Mouse (Mus musculus): Measurements from ENCODE around the gene Xrra1. TPM values are rescaled to one million over a fixed set of nuclear protein-coding genes. Genes with fewer than 3 reads are reported as not detected.

The Xrra1 gene
- polyA plus RNA-seq, 1 experiment from 2014 or later: 0.07 TPM

- H3K27ac ChIP-seq (ENCODE audit: low read depth): no peak overlapping the region
- H3K4me2 ChIP-seq (ENCODE audit: low read depth, low read length): no peak overlapping the region
- H3K9ac ChIP-seq (replicated peaks): no peak overlapping the region
- DNase-seq: peak; percentile 24
- ATAC-seq: no peak
- no peaks in the 10 kb centered on the region for H3K9me3 ChIP-seq (ENCODE audit: low read length)
- 27% methylated on average over 10 of the region's 10 CpGs for WGBS (ENCODE audit: insufficient replicate concordance)
- no peaks in the 10 kb centered on the region for H3K4me1 ChIP-seq (ENCODE audit: insufficient read depth)
- no peaks in the 10 kb centered on the region for H3K36me3 ChIP-seq (replicated peaks; ENCODE audit: insufficient read depth, low read length)
- TF ChIP-seq CTCF (IDR thresholded peaks at IDR 0.05; ENCODE audit: low read depth) (peak; percentile 57), EP300 (IDR thresholded peaks at IDR 0.05; ENCODE audit: low read depth) (no peak)
- H3K27me3 ChIP-seq (ENCODE audit: insufficient read depth, low read length): no peaks in the 10 kb centered on the region
- H3K4me3 ChIP-seq (ENCODE audit: low read depth, low read length): no peak overlapping the region
Measured at GRCm38 (mm10) chr7:99889175-99889880, 30.4 kb downstream of the Xrra1 start.

- Histone ChIP-seq H3K4me3 (ENCODE audit: low read depth, low read length) (no peak overlapping the region), H3K9ac (replicated peaks) (no peak overlapping the region), H3K36me3 (replicated peaks; ENCODE audit: insufficient read depth, low read length) (no peaks in the 10 kb centered on the region), H3K27me3 (ENCODE audit: insufficient read depth, low read length) (no peaks in the 10 kb centered on the region), H3K4me2 (ENCODE audit: low read depth, low read length) (no peak overlapping the region), H3K4me1 (ENCODE audit: insufficient read depth) (no peaks in the 10 kb centered on the region), H3K9me3 (ENCODE audit: low read length) (no peaks in the 10 kb centered on the region), H3K27ac (ENCODE audit: low read depth) (no peak overlapping the region)
- no peak for TF ChIP-seq EP300 (IDR thresholded peaks at IDR 0.05; ENCODE audit: low read depth)
- TF ChIP-seq CTCF (IDR thresholded peaks at IDR 0.05; ENCODE audit: low read depth): no peak
- no peak for DNase-seq
- ATAC-seq: no peak
- 63% methylated on average over 3 of the region's 3 CpGs for WGBS (ENCODE audit: insufficient replicate concordance)
Measured at GRCm38 (mm10) chr7:99890168-99890755, 31.3 kb downstream of the Xrra1 start.

- no peak for ATAC-seq
- H3K4me1 ChIP-seq (ENCODE audit: insufficient read depth): no peaks in the 10 kb centered on the region
- H3K27me3 ChIP-seq (ENCODE audit: insufficient read depth, low read length): no peaks in the 10 kb centered on the region
- H3K4me2 ChIP-seq (ENCODE audit: low read depth, low read length): no peak overlapping the region
- DNase-seq: no peak
- 30% methylated on average over 3 of the region's 3 CpGs for WGBS (ENCODE audit: insufficient replicate concordance)
- no peaks in the 10 kb centered on the region for H3K36me3 ChIP-seq (replicated peaks; ENCODE audit: insufficient read depth, low read length)
- TF ChIP-seq CTCF (IDR thresholded peaks at IDR 0.05; ENCODE audit: low read depth) (no peak), EP300 (IDR thresholded peaks at IDR 0.05; ENCODE audit: low read depth) (no peak)
- H3K27ac ChIP-seq (ENCODE audit: low read depth): no peak overlapping the region
- H3K9ac ChIP-seq (replicated peaks): no peak overlapping the region
- no peak overlapping the region for H3K4me3 ChIP-seq (ENCODE audit: low read depth, low read length)
- H3K9me3 ChIP-seq (ENCODE audit: low read length): no peaks in the 10 kb centered on the region
Measured at GRCm38 (mm10) chr7:99891471-99891870, 32.6 kb downstream of the Xrra1 start.

- WGBS (ENCODE audit: insufficient replicate concordance): 76% methylated on average over 2 of the region's 2 CpGs
- H3K36me3 ChIP-seq (replicated peaks; ENCODE audit: insufficient read depth, low read length): no peaks in the 10 kb centered on the region
- ATAC-seq (no peak), DNase-seq (no peak)
- H3K4me3 ChIP-seq (ENCODE audit: low read depth, low read length): no peak overlapping the region
- no peak overlapping the region for H3K9ac ChIP-seq (replicated peaks)
- no peak overlapping the region for H3K27ac ChIP-seq (ENCODE audit: low read depth)
- H3K9me3 ChIP-seq (ENCODE audit: low read length): no peaks in the 10 kb centered on the region
- H3K4me1 ChIP-seq (ENCODE audit: insufficient read depth): no peaks in the 10 kb centered on the region
- TF ChIP-seq EP300 (IDR thresholded peaks at IDR 0.05; ENCODE audit: low read depth) (no peak), CTCF (IDR thresholded peaks at IDR 0.05; ENCODE audit: low read depth) (no peak)
- H3K27me3 ChIP-seq (ENCODE audit: insufficient read depth, low read length): no peaks in the 10 kb centered on the region
- no peak overlapping the region for H3K4me2 ChIP-seq (ENCODE audit: low read depth, low read length)
Measured at GRCm38 (mm10) chr7:99892351-99892750, 33.4 kb downstream of the Xrra1 start.

DNA sequence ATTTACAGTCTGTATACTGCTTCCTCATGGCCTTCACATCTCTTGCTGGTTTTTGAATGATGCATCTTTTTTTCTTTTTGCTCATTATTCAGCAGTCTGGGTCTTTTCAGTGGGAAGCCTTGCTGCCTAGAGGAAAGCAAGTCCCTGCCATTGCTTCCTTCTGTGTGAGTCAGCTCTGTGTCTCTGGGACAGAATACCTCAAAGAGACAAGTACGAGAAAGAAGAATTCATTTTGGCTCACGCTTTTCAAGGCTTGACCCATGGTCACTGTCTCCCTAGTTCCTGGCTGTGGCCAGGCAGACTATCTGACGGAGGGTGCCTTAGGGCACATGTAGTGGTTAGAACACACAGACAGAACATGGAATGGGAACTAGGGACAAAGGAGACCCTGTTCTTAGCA, 35.1 kb downstream of the Xrra1 start:
- H3K4me3 ChIP-seq (ENCODE audit: low read depth, low read length): no peak overlapping the region
- H3K27me3 ChIP-seq (ENCODE audit: insufficient read depth, low read length): no peaks in the 10 kb centered on the region
- H3K4me2 ChIP-seq (ENCODE audit: low read depth, low read length): no peak overlapping the region
- ATAC-seq (no peak), DNase-seq (no peak)
- no peaks in the 10 kb centered on the region for H3K36me3 ChIP-seq (replicated peaks; ENCODE audit: insufficient read depth, low read length)
- H3K27ac ChIP-seq (ENCODE audit: low read depth): no peak overlapping the region
- H3K9me3 ChIP-seq (ENCODE audit: low read length): no peaks in the 10 kb centered on the region
- no peaks in the 10 kb centered on the region for H3K4me1 ChIP-seq (ENCODE audit: insufficient read depth)
- TF ChIP-seq CTCF (IDR thresholded peaks at IDR 0.05; ENCODE audit: low read depth): no peak
- TF ChIP-seq EP300 (IDR thresholded peaks at IDR 0.05; ENCODE audit: low read depth): no peak
- no peak overlapping the region for H3K9ac ChIP-seq (replicated peaks)
- WGBS (ENCODE audit: insufficient replicate concordance): 73% methylated on average over 3 of the region's 3 CpGs

DNA sequence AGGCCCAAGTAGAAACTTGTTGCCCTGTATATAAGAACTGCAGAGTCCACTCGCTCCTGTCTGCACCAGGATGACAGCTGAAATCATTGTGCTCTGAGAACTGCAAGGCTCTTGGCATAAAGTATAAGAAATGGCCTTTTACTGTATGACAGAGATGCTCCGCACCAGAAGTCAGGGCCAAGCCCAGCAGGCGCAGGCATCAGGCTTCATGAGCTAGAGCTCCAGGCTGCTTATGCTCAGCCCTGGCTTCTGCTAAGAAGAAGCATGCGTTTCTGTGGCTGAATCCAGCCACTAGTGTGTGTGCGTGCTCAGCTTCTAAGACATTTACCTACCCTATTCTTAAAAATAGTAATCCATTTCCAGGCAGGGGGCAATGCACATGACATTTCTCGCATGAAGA, 35.6 kb downstream of the Xrra1 start:
- TF ChIP-seq CTCF (IDR thresholded peaks at IDR 0.05; ENCODE audit: low read depth): no peak
- TF ChIP-seq EP300 (IDR thresholded peaks at IDR 0.05; ENCODE audit: low read depth): no peak
- no peak overlapping the region for H3K27ac ChIP-seq (ENCODE audit: low read depth)
- DNase-seq: no peak
- H3K9ac ChIP-seq (replicated peaks): no peak overlapping the region
- H3K36me3 ChIP-seq (replicated peaks; ENCODE audit: insufficient read depth, low read length): no peaks in the 10 kb centered on the region
- no peaks in the 10 kb centered on the region for H3K27me3 ChIP-seq (ENCODE audit: insufficient read depth, low read length)
- ATAC-seq: no peak
- H3K4me3 ChIP-seq (ENCODE audit: low read depth, low read length): no peak overlapping the region
- WGBS (ENCODE audit: insufficient replicate concordance): 77% methylated on average over 6 of the region's 6 CpGs
- H3K4me2 ChIP-seq (ENCODE audit: low read depth, low read length): no peak overlapping the region
- no peaks in the 10 kb centered on the region for H3K4me1 ChIP-seq (ENCODE audit: insufficient read depth)
- H3K9me3 ChIP-seq (ENCODE audit: low read length): no peaks in the 10 kb centered on the region
